Mouse (Mus musculus): ENCODE measurements at regions not wholly inside any gene's neighbourhood (a gene's known extent, or its start where the extent isn't known, plus 50 kb on each side); places are given as distances from the start of the nearest gene placed in this dataset.

- no peak for DNase-seq (ENCODE audit: extremely low spot score in 1 of 2, low spot score in 1 of 2)
Measured at GRCm38 (mm10) chr6:116896132-116896630, 179.5 kb upstream of the Tmem72 start.

GRCm38 (mm10) chr6:116901816-116902215, 185.1 kb upstream of the Tmem72 start:
- peak; percentile 38 to 42 for DNase-seq (ENCODE audit: extremely low spot score in 1 of 2, low spot score in 1 of 2)

DNA sequence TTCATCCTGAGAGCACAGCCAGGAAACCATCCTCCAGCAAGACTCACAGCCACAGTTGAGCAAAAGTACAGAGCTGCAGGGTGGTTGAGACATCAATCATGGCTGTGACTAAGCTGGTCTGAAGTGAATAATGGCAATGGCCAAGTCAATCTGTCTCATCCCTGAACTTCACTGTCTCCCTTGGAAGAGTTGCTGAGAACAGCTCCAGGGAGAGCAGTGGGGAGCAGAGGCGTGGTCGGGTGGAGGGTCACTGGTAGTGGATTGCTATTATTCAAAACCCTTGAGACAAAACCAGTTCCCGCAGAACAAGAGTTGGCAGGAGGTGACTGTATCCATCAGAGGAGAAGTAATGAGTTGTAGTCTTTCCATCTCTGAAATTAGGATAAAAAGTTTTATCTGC, 185.7 kb upstream of the Tmem72 start:
- no peak for DNase-seq (ENCODE audit: extremely low spot score in 1 of 2, low spot score in 1 of 2)

- peak; percentile 24 to 40 for DNase-seq (ENCODE audit: extremely low spot score in 1 of 2, low spot score in 1 of 2)
Measured at GRCm38 (mm10) chr6:116906426-116907172, 189.9 kb upstream of the Tmem72 start.

DNA sequence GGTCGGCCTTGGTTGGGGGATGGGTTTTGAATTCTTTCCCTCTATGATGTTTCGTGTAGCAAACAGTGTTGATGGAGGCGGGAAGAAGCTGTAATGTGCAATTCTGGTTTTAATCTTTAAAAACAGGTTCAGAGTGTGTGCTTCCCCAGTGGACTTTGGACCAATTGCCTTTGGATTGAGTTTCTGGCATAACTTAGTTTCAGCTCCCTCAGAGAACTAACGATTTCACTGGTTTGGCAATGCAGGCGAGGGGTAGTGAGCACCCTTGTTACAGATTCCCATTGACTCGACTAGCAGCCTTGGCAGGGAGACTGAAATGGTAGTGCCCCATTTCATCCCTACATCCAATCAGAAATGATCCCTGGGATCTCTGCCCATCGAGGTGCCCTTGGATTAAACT, 193.9 kb upstream of the Tmem72 start:
- DNase-seq (ENCODE audit: extremely low spot score in 1 of 2, low spot score in 1 of 2) = no peak

- DNase-seq (ENCODE audit: extremely low spot score in 1 of 2, low spot score in 1 of 2) = no peak
Measured at GRCm38 (mm10) chr6:116912161-116912560, 195.4 kb upstream of the Tmem72 start.

DNA sequence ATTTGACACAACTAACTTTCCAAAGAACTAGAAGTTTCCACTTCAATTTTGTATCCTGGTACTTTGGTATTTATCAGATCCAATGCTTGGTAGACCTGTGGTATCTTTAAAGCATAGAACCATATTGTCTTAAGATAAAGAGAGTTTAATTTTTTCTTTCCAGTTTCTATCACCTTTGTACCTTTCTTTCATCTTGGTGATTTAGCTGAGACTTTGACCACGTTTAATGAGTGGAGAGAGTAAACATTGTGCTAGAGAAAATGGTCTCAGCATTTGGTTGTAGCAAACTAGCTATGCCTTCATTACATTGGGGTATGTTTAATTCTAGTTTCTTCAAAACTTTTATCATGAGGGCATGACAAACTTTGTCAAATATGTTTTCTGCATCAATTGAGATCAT, 197.4 kb upstream of the Tmem72 start:
- DNase-seq (ENCODE audit: extremely low spot score in 1 of 2, low spot score in 1 of 2) = no peak

DNA sequence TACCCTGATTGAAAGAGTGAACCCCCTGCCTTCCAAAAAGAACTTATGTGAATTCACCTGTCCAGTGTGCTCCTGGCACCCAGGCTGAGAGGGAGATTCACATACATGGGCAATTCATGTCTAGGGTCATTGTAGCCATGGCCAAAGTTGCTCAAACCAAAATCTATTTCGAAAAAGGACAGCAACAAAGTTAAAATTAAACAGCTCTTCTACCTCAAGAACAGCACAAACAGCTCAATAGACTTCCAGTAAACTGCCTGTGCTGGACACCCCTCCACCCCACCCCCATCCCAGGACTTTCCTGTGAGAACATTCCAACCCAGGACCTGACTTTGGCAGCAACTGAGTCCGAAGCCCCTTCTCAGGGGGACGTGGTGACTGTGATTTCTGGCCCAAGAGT, 218.3 kb upstream of the Tmem72 start:
- no peak for DNase-seq (ENCODE audit: extremely low spot score in 1 of 2, low spot score in 1 of 2)

DNA sequence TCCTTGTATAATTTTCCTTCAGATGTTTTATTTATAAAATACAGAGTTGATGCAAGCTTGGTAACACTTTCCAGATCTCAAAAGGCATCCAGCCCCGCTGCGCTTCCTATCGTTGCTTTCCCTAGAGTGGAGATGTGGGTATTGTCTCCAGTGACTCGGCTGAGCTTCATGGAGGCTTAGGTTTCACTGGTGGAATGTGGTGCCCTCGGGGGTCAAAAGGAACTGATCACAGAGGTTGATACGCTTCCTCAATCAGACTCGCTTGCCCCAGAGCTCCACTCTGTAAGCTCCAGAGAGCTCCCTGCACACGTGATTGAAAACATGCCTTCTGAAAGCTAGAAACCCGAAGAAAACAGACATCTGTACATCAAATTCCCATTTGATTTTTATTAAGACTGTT, 224.9 kb upstream of the Tmem72 start:
- DNase-seq (ENCODE audit: extremely low spot score in 1 of 2, low spot score in 1 of 2) = no peak

DNA sequence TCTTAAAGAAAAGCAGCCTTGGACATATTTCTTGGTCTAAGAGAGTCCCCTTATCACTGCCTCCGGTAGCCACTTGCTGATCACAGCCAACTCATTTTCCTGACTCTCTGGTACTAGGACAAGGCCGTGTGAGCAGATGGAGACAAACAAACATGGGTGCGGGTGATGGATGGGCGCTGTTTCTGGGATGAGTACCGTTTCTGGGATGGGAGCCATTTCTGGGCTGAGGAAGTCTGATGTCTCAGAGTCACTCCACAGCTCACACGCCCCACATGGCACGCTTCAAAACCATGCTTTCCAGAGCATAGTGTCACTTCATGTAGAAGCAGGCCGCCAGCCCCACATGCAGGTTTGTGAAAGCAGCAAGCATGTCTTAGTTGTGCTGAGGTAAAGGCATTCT, 225.6 kb upstream of the Cxcl12 start:
- DNase-seq (ENCODE audit: extremely low spot score in 1 of 2, low spot score in 1 of 2) = no peak

- no peak for DNase-seq (ENCODE audit: extremely low spot score in 1 of 2, low spot score in 1 of 2)
Measured at GRCm38 (mm10) chr6:116946083-116946732, 222.1 kb upstream of the Cxcl12 start.

- DNase-seq (ENCODE audit: extremely low spot score in 1 of 2, low spot score in 1 of 2) = no peak
Measured at GRCm38 (mm10) chr6:116959611-116960010, 208.7 kb upstream of the Cxcl12 start.

- no peak for DNase-seq (ENCODE audit: extremely low spot score in 1 of 2, low spot score in 1 of 2)
Measured at GRCm38 (mm10) chr6:116960641-116961040, 207.7 kb upstream of the Cxcl12 start.

DNA sequence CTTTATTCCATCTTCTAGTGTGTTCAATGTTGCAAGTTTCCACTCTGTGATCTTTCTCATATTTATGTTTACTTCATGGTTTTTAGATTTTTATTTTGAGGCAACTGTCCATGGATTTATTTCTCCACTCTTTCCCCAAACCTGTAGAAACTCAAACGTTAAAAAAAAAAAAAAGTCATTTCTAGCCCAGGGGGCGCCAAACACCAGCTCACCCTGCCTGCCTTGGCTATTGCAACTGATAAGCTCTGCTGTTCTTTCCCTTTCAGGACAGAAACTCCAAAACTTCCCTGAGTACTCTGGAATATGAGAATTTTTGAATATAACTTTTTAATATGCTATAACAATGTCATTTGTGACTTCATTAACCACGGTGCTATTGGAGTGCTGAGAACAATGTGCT, 201.9 kb upstream of the Cxcl12 start:
- DNase-seq (ENCODE audit: extremely low spot score in 1 of 2, low spot score in 1 of 2) = peak in 1 of 2 experiments; percentile 40

- DNase-seq (ENCODE audit: extremely low spot score in 1 of 2, low spot score in 1 of 2) = no peak
Measured at GRCm38 (mm10) chr6:116969381-116969910, 198.9 kb upstream of the Cxcl12 start.

- no peak for DNase-seq (ENCODE audit: extremely low spot score in 1 of 2, low spot score in 1 of 2)
Measured at GRCm38 (mm10) chr6:116974841-116975240, 193.5 kb upstream of the Cxcl12 start.

DNA sequence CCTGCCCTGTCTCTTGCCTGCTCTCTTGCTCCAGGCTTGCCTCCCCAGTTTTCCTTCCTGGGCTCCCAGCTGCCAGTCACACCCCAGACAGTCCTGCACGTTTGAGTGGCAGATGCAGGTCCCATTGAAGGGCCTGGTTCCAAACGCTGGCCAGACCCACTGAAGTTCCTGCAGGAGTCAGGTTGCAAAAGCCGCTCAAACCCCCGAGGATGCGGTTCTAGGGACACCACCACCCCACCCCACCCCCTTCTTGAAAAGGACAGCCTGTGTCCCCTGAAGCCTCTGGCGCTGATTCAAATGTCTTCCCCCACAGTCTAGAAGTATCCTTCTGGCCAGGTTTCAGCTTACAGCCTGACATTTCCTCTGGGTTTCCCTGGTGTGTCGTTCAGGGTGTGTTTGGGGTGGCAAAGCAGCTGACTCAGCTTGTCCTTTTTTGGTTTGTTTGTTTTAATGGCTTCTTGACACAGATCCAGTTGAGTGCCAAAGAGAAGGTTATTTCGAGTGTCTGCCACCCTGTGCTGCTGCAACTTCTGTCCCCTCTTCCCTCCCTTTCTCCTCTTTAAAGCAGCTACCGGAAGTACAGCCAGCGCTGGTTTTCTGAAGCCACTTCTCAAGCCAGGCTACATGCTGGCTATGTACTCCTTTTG, 187.9 kb upstream of the Cxcl12 start:
- DNase-seq (ENCODE audit: extremely low spot score in 1 of 2, low spot score in 1 of 2) = peak in 1 of 2 experiments; percentile 23

GRCm38 (mm10) chr6:116985147-116985737, 183.1 kb upstream of the Cxcl12 start:
- no peak for DNase-seq (ENCODE audit: extremely low spot score in 1 of 2, low spot score in 1 of 2)

DNA sequence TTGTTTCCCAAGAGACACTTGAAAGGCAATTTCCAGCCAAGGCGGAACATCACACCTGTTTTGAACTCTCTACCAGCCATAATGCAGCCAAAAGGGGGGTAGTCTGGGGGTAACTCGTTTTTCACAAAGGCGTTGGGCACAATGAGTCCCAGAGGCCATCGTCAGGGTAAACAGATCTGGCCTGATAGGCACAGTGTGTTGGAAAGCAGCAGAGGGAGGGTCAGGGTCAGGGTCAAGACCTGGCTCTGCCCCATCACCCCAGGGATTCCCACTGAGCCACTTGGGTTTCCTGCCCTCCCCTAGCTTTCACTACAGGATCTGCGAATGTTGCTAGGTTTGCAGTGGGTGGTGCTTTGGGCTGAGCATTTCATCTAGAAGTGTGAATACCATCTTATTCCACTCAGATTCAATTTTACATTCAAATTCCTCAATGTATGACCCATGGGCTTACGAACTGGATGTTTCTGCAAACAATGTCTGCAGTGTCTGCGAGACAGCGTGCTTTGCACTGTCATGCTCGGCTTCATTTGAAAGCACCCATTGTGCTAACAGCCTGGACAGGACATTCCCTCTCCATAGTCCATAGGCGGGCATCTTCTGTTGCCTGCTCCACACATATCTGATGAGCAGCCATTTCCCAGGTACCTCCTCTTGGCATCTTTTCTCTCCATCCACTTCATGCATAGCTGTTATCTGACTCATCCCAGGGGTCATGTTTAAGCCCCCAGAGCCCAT, 181.9 kb upstream of the Cxcl12 start:
- DNase-seq (ENCODE audit: extremely low spot score in 1 of 2, low spot score in 1 of 2) = peak in 1 of 2 experiments; percentile 6

DNA sequence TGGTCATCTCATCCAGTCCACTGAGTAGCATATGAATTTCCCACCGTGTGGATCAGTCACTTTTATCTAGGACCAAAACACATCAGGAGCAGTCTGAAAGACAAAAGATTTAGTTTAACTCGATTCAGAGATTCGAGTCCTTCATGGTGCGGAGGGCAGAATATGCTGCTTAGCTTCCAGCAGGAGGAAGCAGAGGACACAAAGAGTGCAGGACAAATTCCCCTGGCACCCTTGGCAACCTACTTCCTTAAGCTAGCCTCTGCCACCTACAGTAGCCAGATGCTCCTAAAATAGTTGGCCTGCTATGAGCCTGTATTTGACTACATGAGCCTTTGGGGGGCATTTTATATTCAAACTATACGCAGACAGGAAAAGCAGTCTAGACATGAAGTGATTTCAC, 181.1 kb upstream of the Cxcl12 start:
- DNase-seq (ENCODE audit: extremely low spot score in 1 of 2, low spot score in 1 of 2) = no peak

Data from frontal cortex, adult 2 months (tissue).